Mouse (Mus musculus): Measurements from ENCODE around the gene Card19. TPM values are rescaled to one million over a fixed set of nuclear protein-coding genes. Genes with fewer than 3 reads are reported as not detected.
A peak's percentile ranks its signal among the peaks of the same experiment; 100 is the strongest.

The Card19 gene
- 100 to 1,000 TPM in 1 of 2 experiments, 10 to 100 TPM in 1; 93.6 to 118 TPM for total RNA-seq (2021)
- long read RNA-seq, experiment 1, transcript Card19-201 (6 exons, 804 nt): major isoform, 12 of 275 reads
- long read RNA-seq, experiment 1, partial matches to known transcripts: 2 of 275 reads
- long read RNA-seq, experiment 1, other reads (novel, unspliced or antisense): 256 of 275 reads
- long read RNA-seq, experiment 2, transcript Card19-202 (7 exons, 937 nt): minor isoform, 8 of 206 reads
- long read RNA-seq, experiment 2, transcript Card19-201 (6 exons, 804 nt): major isoform, 13 of 206 reads
- long read RNA-seq, experiment 2, partial matches to known transcripts: 3 of 206 reads
- long read RNA-seq, experiment 2, other reads (novel, unspliced or antisense): 178 of 206 reads

- DNase-seq: peak; percentile 95
Measured at GRCm38 (mm10) chr13:49215504-49216219, at the start of gene Card19. Gene Card19, minus strand, starts transcription at chr13:49216037.

- no peak for DNase-seq
Measured at GRCm38 (mm10) chr13:49260036-49260722, 44.3 kb upstream of the Card19 start.

- DNase-seq: no peak
Measured at GRCm38 (mm10) chr13:49257819-49258313, 42.0 kb upstream of the Card19 start.

GRCm38 (mm10) chr13:49252746-49253145, 36.9 kb upstream of the Card19 start:
- no peak for DNase-seq

GRCm38 (mm10) chr13:49252113-49252512, 36.3 kb upstream of the Card19 start:
- DNase-seq: no peak

GRCm38 (mm10) chr13:49250716-49251517, 35.1 kb upstream of the Card19 start:
- DNase-seq: no peak

GRCm38 (mm10) chr13:49249634-49250033, 33.8 kb upstream of the Card19 start:
- no peak for DNase-seq

- no peak for DNase-seq
Measured at GRCm38 (mm10) chr13:49248923-49249322, 33.1 kb upstream of the Card19 start.

GRCm38 (mm10) chr13:49248467-49248862, 32.6 kb upstream of the Card19 start, which contains the start of gene Susd3:
Gene Susd3, minus strand, starts transcription at chr13:49248706.
- DNase-seq: no peak

- DNase-seq: no peak
Measured at GRCm38 (mm10) chr13:49247740-49248466, 32.1 kb upstream of the Card19 start.

- no peak for DNase-seq
Measured at GRCm38 (mm10) chr13:49247232-49247739, 31.4 kb upstream of the Card19 start.

- no peak for DNase-seq
Measured at GRCm38 (mm10) chr13:49246626-49247025, 30.8 kb upstream of the Card19 start.

- no peak for DNase-seq
Measured at GRCm38 (mm10) chr13:49246011-49246410, 30.2 kb upstream of the Card19 start.

- no peak for DNase-seq
Measured at GRCm38 (mm10) chr13:49245251-49245650, 29.4 kb upstream of the Card19 start.

GRCm38 (mm10) chr13:49243492-49243891, 27.7 kb upstream of the Card19 start:
- DNase-seq: no peak

- peak; percentile 38 for DNase-seq
Measured at GRCm38 (mm10) chr13:49242321-49243065, 26.7 kb upstream of the Card19 start.

- no peak for DNase-seq
Measured at GRCm38 (mm10) chr13:49238737-49239136, 22.9 kb upstream of the Card19 start.

- no peak for DNase-seq
Measured at GRCm38 (mm10) chr13:49237617-49238016, 21.8 kb upstream of the Card19 start.

GRCm38 (mm10) chr13:49234711-49235110, 18.9 kb upstream of the Card19 start:
- no peak for DNase-seq
